ENCODE assay signal across 33 mouse cellular contexts in genomic region chr7:86725013-86725412, GRCm38 (mm10). TPM values are rescaled to one million over a fixed set of nuclear protein-coding genes. Genes with fewer than 3 reads are reported as not detected.
DNase-seq lines count a peak whose midpoint lies in the region; ATAC-seq and TF ChIP-seq lines count a peak whose summit lies in the region.
"Had no signal": no experiment of that assay in that cellular context is flagged by ENCODE, and none has a peak within 500 bp of the region (broad histone marks: within the 10 kb centered on the region; RNA-seq: fewer than 3 reads in every experiment).

No protein-coding gene starts in this region.

- intact Hi-C loops in left cerebral cortex, postnatal 14 days (cut with DNase I), result no loop called here

- H3K27me3 ChIP-seq in stomach, postnatal 0 days (ENCODE audit: control insufficient read depth, insufficient read depth, low read length), result no peaks in the 10 kb centered on the region
- H3K27me3 ChIP-seq: hindbrain, embryonic 15.5 days; limb, embryonic 13.5 days; liver, embryonic 12.5 days; midbrain, embryonic 12.5 days; neural tube, embryonic 13.5 days had no signal

- peak; percentile 16; the same call in 1 of the 2 replicates for TF ChIP-seq CTCF in stomach, postnatal 0 days (IDR thresholded peaks at IDR 0.05; ENCODE audit: low read depth)

- H3K9ac ChIP-seq in stomach, postnatal 0 days (ENCODE audit: low read length), result no peak overlapping the region
- H3K9ac ChIP-seq: hindbrain, embryonic 15.5 days; limb, embryonic 13.5 days; liver, embryonic 12.5 days; midbrain, embryonic 12.5 days; neural tube, embryonic 13.5 days had no signal

- H3K36me3 ChIP-seq in stomach, postnatal 0 days (ENCODE audit: control insufficient read depth, insufficient read depth, low read length), result no peaks in the 10 kb centered on the region
- H3K36me3 ChIP-seq: heart, embryonic 10.5 days; hindbrain, embryonic 15.5 days; limb, embryonic 13.5 days; liver, embryonic 12.5 days; midbrain, embryonic 12.5 days; neural tube, embryonic 13.5 days had no signal

- no peak for TF ChIP-seq EP300 in stomach, postnatal 0 days (optimal IDR thresholded peaks at IDR 0.05)

- H3K4me3 ChIP-seq in stomach, postnatal 0 days (ENCODE audit: low read depth, low read length), result no peak overlapping the region
- H3K4me3 ChIP-seq: heart, embryonic 10.5 days; hindbrain, embryonic 15.5 days; limb, embryonic 13.5 days; liver, embryonic 12.5 days; midbrain, embryonic 12.5 days; myocyte; neural tube, embryonic 13.5 days had no signal

- no peak overlapping the region for H3K4me2 ChIP-seq in stomach, postnatal 0 days (replicated peaks; ENCODE audit: low read depth)
- H3K4me2 ChIP-seq: hindbrain, embryonic 15.5 days; limb, embryonic 13.5 days; liver, embryonic 12.5 days; midbrain, embryonic 12.5 days; neural tube, embryonic 13.5 days had no signal

- no peak overlapping the region for H3K27ac ChIP-seq in stomach, postnatal 0 days (replicated peaks)
- H3K27ac ChIP-seq: heart, embryonic 10.5 days; hindbrain, embryonic 15.5 days; limb, embryonic 13.5 days; liver, embryonic 12.5 days; midbrain, embryonic 12.5 days; neural tube, embryonic 13.5 days had no signal

- no peaks in the 10 kb centered on the region for H3K9me3 ChIP-seq in stomach, postnatal 0 days (ENCODE audit: control insufficient read depth, low read length)
- H3K9me3 ChIP-seq: heart, embryonic 10.5 days; hindbrain, embryonic 15.5 days; limb, embryonic 13.5 days; liver, embryonic 12.5 days; midbrain, embryonic 12.5 days; neural tube, embryonic 13.5 days had no signal

- H3K4me1 ChIP-seq in stomach, postnatal 0 days (replicated peaks; ENCODE audit: control insufficient read depth, insufficient read depth), result no peaks in the 10 kb centered on the region
- H3K4me1 ChIP-seq: heart, embryonic 10.5 days; hindbrain, embryonic 15.5 days; limb, embryonic 13.5 days; liver, embryonic 12.5 days; midbrain, embryonic 12.5 days; neural tube, embryonic 13.5 days had no signal

- DNase-seq in heart, adult 11 months, result peak; percentile 8
- no peak for DNase-seq in heart, postnatal 4 days
- peak; percentile 1 to 7 for DNase-seq in left cerebral cortex, postnatal 14 days (ENCODE audit: low spot score in 2 of 2)
- DNase-seq in left cerebral cortex, adult 11 months (ENCODE audit: low spot score), result no peak
- peak; percentile 23 for DNase-seq in adipocyte (ENCODE audit: low spot score)
- DNase-seq in stomach, postnatal 0 days (ENCODE audit: low spot score), result no peak
- no peak for DNase-seq in thymus, adult 18-20 months
- DNase-seq: adrenal gland, postnatal 36 days; cerebellum, adult 11-12 months; kidney, postnatal 36 days; lung, adult 18-20 months; lung, postnatal 10 days; retina, postnatal 1 day; right cerebral cortex, postnatal 25 days; spleen, adult 18-20 months; thymus, postnatal 14 days had no signal

- no peak for ATAC-seq in stomach, postnatal 0 days (ENCODE audit: low FRiP score, low TSS enrichment)
- ATAC-seq: intestine, embryonic 16.5 days; liver, embryonic 12.5 days had no signal

RNA-seq across cellular contexts. Expression of gene Olfr292, which starts 36.9 kb away (rescaled TPM):
- not detected for total RNA-seq in heart, postnatal 4 days (2021)
- total RNA-seq in left cerebral cortex, postnatal 14 days (2021), result not detected
- polyA plus RNA-seq in stomach, postnatal 0 days (2015; fragmentation: Nextera tagmentation; extraction: Ambion mirVana), result not detected in 2 replicates
- total RNA-seq: adrenal gland, postnatal 36 days; gastrocnemius, adult 8-10 months; hematopoietic stem cell, adult 5-6 weeks; layer of hippocampus, postnatal 10 days; left cerebral cortex, postnatal 10 days had no signal
- polyA plus RNA-seq: forebrain, embryonic 11.5 days; gonadal fat pad, adult 2 months; heart, embryonic 10.5 days; heart, embryonic 16.5 days; hindbrain, embryonic 15.5 days; intestine, embryonic 16.5 days; kidney, embryonic 14.5 days; limb, embryonic 13.5 days; liver, embryonic 12.5 days; midbrain, embryonic 12.5 days; myocyte; neural tube, embryonic 13.5 days; testis, adult 2 months had no signal

RNA-seq across cellular contexts. Expression of gene Folh1, which starts 50.7 kb away (rescaled TPM):
- not detected for total RNA-seq in heart, postnatal 4 days (2021)
- total RNA-seq in left cerebral cortex, postnatal 14 days (2021), result 1 to 10 TPM; 4.7 to 5.1 TPM
- polyA plus RNA-seq in stomach, postnatal 0 days (2015; fragmentation: Nextera tagmentation; extraction: Ambion mirVana), result 0.02 and 0.07 TPM in 2 replicates
- total RNA-seq: hematopoietic stem cell, adult 5-6 weeks had no signal
- polyA plus RNA-seq: heart, embryonic 10.5 days; liver, embryonic 12.5 days; midbrain, embryonic 12.5 days; myocyte had no signal

Comparison
In these comparisons a context has a peak if more than half of its experiments do, and no peak if none do; other contexts are left out.
1. DNase-seq: peak in heart, adult 11 months (single experiment), left cerebral cortex, postnatal 14 days (2 of 2) and adipocyte (single experiment); none in heart, postnatal 4 days (single experiment), left cerebral cortex, adult 11 months (single experiment), stomach, postnatal 0 days (single experiment) and thymus, adult 18-20 months (0 of 2).
2. RNA of gene Folh1, which starts 50.7 kb away (total RNA-seq): 4.7 to 5.1 TPM in left cerebral cortex, postnatal 14 days; not detected in heart, postnatal 4 days; every median in the first group is over 4 times any median in the second.